Mouse (Mus musculus): Measurements from ENCODE around the gene E330034G19Rik.

The E330034G19Rik gene

GRCm38 (mm10) chr14:24292914-24293313 is at the start of gene E330034G19Rik:
E330034G19Rik (plus strand) TSS chr14:24293214.
- DNase-seq (ENCODE audit: low spot score in 2 of 2), result no peak

GRCm38 (mm10) chr14:24244330-24245176 is 48.5 kb upstream of the E330034G19Rik start:
- DNase-seq (ENCODE audit: low spot score in 2 of 2), result no peak

GRCm38 (mm10) chr14:24245177-24246081 is 47.6 kb upstream of the E330034G19Rik start, which contains the start of gene Dlg5:
Dlg5 (minus strand) TSS chr14:24245920.
- DNase-seq (ENCODE audit: low spot score in 2 of 2), result peak; percentile 7 to 16

- DNase-seq (ENCODE audit: low spot score in 2 of 2), result no peak
Observed at GRCm38 (mm10) chr14:24249926-24250325, 43.1 kb upstream of the E330034G19Rik start.

- no peak for DNase-seq (ENCODE audit: low spot score in 2 of 2)
Observed at GRCm38 (mm10) chr14:24251326-24251725, 41.7 kb upstream of the E330034G19Rik start.

GRCm38 (mm10) chr14:24253611-24254202 is 39.3 kb upstream of the E330034G19Rik start:
- DNase-seq (ENCODE audit: low spot score in 2 of 2), result no peak

GRCm38 (mm10) chr14:24255956-24256355 is 37.1 kb upstream of the E330034G19Rik start:
- no peak for DNase-seq (ENCODE audit: low spot score in 2 of 2)

GRCm38 (mm10) chr14:24260391-24260790 is 32.6 kb upstream of the E330034G19Rik start:
- no peak for DNase-seq (ENCODE audit: low spot score in 2 of 2)

- DNase-seq (ENCODE audit: low spot score in 2 of 2), result no peak
Observed at GRCm38 (mm10) chr14:24262382-24262781, 30.6 kb upstream of the E330034G19Rik start.

GRCm38 (mm10) chr14:24262915-24263314 is 30.1 kb upstream of the E330034G19Rik start:
- DNase-seq (ENCODE audit: low spot score in 2 of 2), result no peak

GRCm38 (mm10) chr14:24269571-24269970 is 23.4 kb upstream of the E330034G19Rik start:
- no peak for DNase-seq (ENCODE audit: low spot score in 2 of 2)

- no peak for DNase-seq (ENCODE audit: low spot score in 2 of 2)
Observed at GRCm38 (mm10) chr14:24273575-24273974, 19.4 kb upstream of the E330034G19Rik start.

GRCm38 (mm10) chr14:24275534-24275933 is 17.5 kb upstream of the E330034G19Rik start:
- DNase-seq (ENCODE audit: low spot score in 2 of 2), result no peak

GRCm38 (mm10) chr14:24281278-24281677 is 11.7 kb upstream of the E330034G19Rik start:
- no peak for DNase-seq (ENCODE audit: low spot score in 2 of 2)

GRCm38 (mm10) chr14:24282276-24282675 is 10.7 kb upstream of the E330034G19Rik start:
- DNase-seq (ENCODE audit: low spot score in 2 of 2), result no peak

- DNase-seq (ENCODE audit: low spot score in 2 of 2), result no peak
Observed at GRCm38 (mm10) chr14:24286136-24286535, 6.9 kb upstream of the E330034G19Rik start.

GRCm38 (mm10) chr14:24290726-24291125 is 2.3 kb upstream of the E330034G19Rik start:
- no peak for DNase-seq (ENCODE audit: low spot score in 2 of 2)

GRCm38 (mm10) chr14:24293631-24294030 is 617 bp downstream of the E330034G19Rik start:
- peak in 1 of 2 experiments; percentile 2 for DNase-seq (ENCODE audit: low spot score in 2 of 2)

- peak in 1 of 2 experiments; percentile 21 for DNase-seq (ENCODE audit: low spot score in 2 of 2)
Observed at GRCm38 (mm10) chr14:24302126-24302525, 9.1 kb downstream of the E330034G19Rik start.

- no peak for DNase-seq (ENCODE audit: low spot score in 2 of 2)
Observed at GRCm38 (mm10) chr14:24306667-24307066, 13.7 kb downstream of the E330034G19Rik start.

GRCm38 (mm10) chr14:24307146-24307545 is 14.1 kb downstream of the E330034G19Rik start:
- no peak for DNase-seq (ENCODE audit: low spot score in 2 of 2)

- peak; percentile 31 to 62 for DNase-seq (ENCODE audit: low spot score in 2 of 2)
Observed at GRCm38 (mm10) chr14:24311110-24311509, 18.1 kb downstream of the E330034G19Rik start.

Measured in spleen, postnatal 10 days (tissue).